Mouse (Mus musculus) retina, embryonic 14.5 days (tissue): ENCODE measurements around the gene Rpl38.
A peak's percentile ranks its signal among the peaks of the same experiment; 100 is the strongest.

Experiments used
- DNase-seq: peaks from one replicate; pipeline ENCODE4 v3.0.0-alpha.2; 2015; ENCODE audit warnings: low spot score

The Rpl38 gene

DNA sequence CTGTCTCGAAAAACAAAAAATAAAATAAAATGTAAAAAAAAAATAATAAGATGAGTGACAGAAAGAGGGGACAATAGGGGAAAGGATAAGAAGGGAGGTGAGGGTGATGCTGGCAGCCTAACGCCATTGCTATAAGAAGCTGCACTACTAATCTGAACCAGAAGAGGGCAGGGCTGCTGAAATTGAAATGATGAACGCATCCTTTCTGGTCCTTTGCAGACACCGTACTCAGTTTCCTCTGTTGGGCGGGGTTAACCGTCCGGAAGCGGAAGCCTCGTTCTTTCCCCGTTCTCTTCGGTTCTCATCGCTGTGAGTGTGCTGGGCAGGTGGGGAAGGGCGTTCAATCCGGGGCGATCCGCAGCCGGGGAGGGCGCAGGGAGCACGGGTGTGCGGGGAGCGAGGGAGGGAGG, at the start of gene Rpl38:
Gene Rpl38, plus strand, starts transcription at position 224 of the 410 bp plus-strand sequence.
- DNase-seq = peak; percentile 98

GRCm38 (mm10) chr11:114618697-114619417, 49.5 kb upstream of the Rpl38 start:
- no peak for DNase-seq

DNA sequence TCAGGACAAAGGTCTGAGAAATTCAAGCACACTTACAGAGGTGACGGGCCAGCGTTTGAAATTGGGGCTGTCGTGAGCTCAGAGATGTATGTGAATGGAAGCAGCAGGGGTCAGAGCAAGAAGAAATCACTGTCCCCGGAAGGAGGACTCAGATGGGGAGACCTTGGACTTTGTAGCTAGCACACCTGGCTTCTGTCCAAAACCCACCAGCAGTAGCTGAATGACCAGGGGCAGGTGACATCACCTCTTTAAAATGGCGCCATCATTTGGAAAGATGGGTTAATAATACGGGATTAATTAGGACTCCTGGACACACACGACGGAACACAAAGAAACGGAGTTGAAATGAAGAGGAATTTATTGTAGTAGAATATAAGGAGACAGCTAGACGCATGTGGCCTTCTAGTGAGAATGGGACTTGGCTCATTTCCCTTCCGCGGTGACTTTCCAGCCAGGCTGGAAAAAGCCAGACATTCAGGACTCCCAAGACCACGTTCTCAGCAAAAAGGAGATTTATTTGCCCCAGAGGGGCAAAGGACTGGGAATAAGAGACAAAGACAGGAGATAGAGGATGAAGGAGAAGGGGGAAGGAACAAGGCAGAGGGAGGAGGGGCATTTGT, 42.1 kb upstream of the Rpl38 start:
- no peak for DNase-seq

GRCm38 (mm10) chr11:114627036-114627435, 41.3 kb upstream of the Rpl38 start:
- no peak for DNase-seq

- DNase-seq = peak; percentile 45
These were observed 40.3 kb upstream of the Rpl38 start for GRCm38 (mm10) chr11:114628032-114628431.

DNA sequence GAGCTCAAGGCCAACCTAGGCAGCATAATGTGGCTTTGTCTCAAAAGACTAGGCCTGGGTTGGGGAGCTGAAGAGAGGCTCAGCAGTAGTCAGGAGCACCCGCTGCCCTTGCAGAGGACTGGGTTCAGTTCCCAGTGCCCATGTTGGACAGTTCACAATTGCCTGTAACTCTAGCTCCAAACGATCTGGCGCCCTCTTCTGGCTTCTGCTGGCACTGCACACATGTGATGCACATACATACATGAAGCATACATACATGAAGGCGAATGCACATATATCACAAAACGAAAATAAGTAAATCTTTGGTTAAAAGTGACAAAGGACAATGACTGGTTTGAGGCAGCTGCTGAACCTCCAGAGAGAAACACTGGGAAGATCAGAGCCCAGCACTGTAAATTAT, 38.3 kb upstream of the Rpl38 start:
- DNase-seq = no peak

GRCm38 (mm10) chr11:114632266-114632665, 36.1 kb upstream of the Rpl38 start:
- no peak for DNase-seq

DNA sequence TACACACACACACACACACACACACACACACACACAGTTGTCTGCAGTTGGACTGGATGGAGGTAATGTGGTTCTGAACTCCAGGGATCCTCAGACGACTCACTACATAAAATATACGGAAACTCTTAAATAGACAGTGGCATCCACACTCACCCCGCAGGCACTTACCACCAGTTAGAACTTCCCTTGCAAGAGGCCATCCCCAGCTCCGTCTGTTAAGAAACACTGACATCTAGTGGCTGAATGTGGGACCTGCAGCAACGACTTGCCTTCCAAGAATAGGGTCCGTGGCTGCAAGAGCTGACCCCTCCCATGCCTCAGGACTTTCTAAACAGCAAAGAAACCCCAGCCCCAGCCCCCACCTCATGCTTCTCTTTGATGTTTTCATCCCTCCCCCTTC, 32.0 kb upstream of the Rpl38 start:
- DNase-seq = peak; percentile 97

DNA sequence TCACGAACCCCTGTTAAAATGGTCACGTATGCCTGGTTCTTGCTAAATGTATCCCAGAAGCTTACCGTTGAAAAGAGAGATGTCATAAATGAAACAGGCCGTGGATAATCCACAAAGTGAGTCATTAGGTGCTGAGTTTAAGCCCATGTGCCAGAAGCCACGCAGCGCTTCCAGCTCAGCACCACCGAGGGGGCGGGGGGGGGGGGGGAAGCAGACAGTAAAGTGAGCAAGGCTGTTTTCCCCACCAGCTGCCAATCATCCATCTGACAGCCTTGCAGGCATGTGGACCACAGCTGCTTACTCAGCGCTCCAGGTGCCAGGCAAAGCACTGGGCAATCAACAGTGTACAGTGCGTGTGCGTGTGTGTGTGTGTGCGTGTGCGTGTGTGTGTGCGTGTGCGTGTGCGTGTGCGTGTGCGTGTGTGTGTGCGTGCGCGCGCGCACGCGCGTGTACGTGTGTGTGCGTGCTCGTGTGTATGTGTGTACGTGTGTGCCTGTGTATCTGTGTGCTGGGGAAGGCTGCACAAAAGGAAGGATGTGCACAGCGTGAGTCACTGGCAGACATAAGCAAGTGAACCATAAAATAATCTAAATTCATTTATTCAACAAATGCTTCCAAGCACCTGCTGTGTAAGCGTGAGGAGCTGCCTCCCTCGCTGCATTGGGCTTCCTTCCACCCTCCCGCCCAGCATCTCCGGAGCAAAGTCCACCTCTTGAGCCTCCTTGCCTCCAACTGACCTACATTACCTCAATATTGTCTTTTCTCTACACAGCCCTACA, 31.4 kb upstream of the Rpl38 start:
- DNase-seq = no peak

DNA sequence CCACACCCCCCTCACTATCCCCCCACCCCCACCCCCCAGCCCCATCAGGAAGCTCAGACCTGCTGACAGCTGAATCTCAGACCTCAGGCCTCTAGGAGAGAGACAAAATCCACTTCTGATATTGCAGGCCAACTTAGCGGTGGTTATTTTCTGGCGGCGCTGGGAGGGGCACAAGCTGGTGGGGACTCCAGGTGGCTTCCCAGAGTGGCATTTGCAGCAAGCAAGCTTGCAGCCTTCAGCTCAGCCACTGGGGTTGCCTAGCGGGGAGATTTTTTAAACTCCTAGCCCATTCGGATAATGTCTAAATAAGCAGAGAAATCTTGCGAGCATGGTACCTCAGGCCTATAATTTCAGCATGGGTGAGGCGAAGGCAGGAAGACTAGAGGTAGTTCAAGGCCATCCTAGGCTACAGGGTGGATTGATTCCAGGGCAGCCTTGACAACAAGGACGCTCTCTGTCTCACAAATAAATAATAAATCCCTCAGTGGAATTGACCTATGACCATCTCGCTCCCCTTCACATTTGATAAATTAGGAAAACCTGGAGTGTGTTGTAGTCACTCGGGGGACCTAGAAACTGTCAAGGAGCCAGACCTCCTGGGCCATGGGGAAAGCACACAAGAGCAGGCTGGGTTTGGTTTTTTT, 29.6 kb upstream of the Rpl38 start:
- DNase-seq = no peak

GRCm38 (mm10) chr11:114639681-114640103, 28.6 kb upstream of the Rpl38 start:
- DNase-seq = peak; percentile 55

DNA sequence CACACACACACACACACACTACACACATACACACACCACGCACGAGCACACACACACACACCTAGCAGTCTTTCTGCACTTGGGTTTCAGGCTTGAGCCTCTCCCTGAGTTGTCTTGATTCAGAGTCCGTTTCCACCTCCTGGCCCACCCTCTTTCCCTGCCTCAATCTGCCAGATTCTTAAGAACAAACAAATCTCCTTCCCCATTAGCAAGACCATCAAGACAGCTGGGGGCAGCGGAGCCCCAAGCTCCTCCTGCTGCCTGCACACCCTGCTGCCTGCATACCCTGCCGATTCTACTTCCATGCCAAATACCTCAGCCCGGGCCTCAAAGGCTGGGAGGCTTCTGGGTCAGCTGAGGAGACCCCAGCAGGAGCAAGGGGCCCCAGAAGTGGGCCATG, 27.7 kb upstream of the Rpl38 start:
- DNase-seq = no peak

DNA sequence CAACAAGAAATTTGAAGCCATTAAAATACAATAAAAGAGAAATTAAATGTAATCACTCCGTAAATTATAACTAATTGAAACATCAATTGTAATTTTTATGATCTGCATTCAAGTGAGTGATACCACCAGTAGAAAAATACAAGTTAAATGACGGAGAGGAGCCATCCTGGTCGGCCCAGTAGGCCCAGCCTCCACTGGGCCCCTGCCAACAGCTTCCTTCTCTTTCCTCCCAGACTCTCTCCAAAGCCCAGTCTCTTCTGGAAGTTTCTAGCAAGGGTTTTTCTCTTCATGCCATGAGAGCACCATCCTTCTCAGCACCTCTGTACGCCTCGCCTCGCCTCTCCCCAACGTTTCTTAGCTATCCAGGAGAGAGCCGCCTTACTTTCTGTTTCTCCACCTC, 27.2 kb upstream of the Rpl38 start:
- no peak for DNase-seq

GRCm38 (mm10) chr11:114642184-114642583, 26.1 kb upstream of the Rpl38 start:
- DNase-seq = peak; percentile 58

- DNase-seq = no peak
These were observed 25.4 kb upstream of the Rpl38 start for GRCm38 (mm10) chr11:114642926-114643325.

GRCm38 (mm10) chr11:114644122-114644521, 24.2 kb upstream of the Rpl38 start:
- no peak for DNase-seq

- no peak for DNase-seq
These were observed 18.8 kb upstream of the Rpl38 start for GRCm38 (mm10) chr11:114649510-114649909.

DNA sequence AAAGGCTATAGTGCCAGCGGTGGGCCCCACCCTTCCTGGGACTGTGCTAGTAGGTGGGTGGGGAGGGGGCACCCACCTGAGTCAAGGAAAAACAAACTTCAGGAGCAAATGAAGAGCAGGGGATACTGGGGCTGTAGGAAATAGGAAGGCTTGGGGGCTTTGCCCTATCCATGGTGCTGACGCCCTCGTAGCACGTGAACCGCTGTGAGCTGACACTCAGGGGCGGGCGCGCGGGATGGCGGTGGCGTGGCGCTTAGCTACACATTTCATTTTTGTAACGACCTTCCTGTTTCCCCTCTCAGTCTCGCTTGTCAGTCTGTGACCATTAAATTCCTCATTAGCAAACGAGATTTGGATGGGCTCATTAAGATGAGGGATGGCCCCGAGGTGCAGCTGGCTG, 15.8 kb upstream of the Rpl38 start:
- peak; percentile 65 for DNase-seq

GRCm38 (mm10) chr11:114653664-114654063, 14.7 kb upstream of the Rpl38 start:
- no peak for DNase-seq

DNA sequence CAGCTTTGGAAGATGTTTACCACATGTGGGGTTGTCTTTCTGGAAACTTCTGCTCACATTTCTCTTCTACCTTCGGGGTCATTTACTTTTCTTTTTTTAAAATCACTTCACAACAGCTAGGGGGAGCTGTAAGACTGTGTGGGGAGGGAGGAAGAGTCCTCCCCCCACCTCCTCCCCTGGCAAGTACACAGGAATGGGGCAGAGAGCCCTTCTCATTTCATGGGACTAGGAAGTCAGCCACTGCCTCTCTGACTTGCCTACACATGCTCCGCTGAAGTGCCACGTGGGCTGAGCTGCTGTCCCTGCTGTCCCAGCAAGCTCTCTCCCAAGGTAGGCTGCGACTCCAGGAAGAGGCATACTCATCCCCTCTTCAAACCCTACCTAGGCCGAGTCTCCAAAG, 13.8 kb upstream of the Rpl38 start:
- DNase-seq = no peak

DNA sequence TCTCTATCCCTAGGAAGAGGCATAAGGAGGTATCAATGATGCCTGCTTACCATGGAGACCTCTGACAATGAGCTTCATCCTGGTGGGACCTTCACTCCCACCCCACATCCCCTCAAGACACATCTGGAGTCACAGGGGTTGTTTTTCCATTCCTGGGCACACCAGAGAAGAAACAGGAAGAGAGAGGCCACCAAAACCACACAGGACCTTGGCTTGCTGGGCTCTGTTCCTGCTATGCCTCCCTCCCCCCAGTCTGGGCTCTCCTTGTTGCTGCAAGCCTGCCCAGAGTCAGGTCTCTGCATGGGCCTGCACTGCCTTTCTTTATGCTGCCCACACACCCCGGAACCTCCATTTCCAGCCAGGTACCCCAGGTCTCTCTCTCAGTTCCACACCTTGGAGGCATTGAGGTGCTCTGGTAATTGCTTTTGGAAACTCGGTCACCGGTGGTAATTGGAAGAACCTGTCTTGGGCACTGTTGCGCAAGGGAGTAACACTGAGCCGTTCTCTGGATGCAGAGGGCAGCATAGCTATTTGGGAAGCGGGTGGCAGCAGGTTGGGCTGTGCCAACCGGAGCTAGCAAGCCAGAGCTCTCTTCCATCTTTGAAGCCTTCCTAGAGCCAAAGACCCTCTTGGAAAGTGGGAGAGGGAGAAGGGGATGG, 12.8 kb upstream of the Rpl38 start:
- no peak for DNase-seq
